Mouse (Mus musculus) ovary, adult 18-20 months (tissue): ENCODE measurements around the gene St8sia1.
"Not testable (repeated sequence)": the region's sequence is repeated elsewhere in the genome, so short reads cannot be mapped to it uniquely, and the experiment has no call there.

Experiments used
- DNase-seq: peaks from one replicate; pipeline ENCODE4 v3.0.0; 2022; ENCODE audit warnings: low spot score, mixed read lengths

Gene St8sia1

DNA sequence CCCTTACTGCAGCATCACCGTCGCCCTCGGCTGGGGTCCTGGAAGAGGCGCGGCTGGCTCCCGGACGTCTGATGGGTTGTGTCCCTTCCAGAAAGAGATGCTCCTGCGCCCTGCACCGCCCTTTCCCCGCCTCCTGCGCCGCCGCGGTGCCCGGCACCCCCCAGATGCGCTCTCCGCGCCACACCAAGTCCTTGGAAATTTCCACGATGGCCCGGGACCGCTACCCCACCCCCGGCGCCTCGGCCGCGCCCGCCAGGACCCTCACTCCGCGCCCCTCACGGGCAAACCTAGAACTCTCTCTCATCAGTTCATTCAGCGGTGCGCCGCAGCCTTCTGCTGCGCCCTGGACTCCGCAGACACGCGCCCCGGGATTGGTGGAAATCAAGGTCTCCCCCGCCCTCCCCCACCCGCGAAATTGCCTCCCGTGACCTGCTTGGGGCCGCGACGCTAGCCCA, at the start of gene St8sia1:
Gene St8sia1, minus strand, starts transcription at position 377 of the 455 bp plus-strand sequence.
- no peak for DNase-seq

- no peak for DNase-seq
Measured at GRCm38 (mm10) chr6:143012513-143013215, 48.4 kb upstream of the St8sia1 start.

- no peak for DNase-seq
Measured at GRCm38 (mm10) chr6:143008865-143009264, 44.6 kb upstream of the St8sia1 start.

GRCm38 (mm10) chr6:143005209-143005608, 41.0 kb upstream of the St8sia1 start:
- DNase-seq, result not testable (repeated sequence)

- DNase-seq, result no peak
Measured at GRCm38 (mm10) chr6:143004801-143005200, 40.5 kb upstream of the St8sia1 start.

GRCm38 (mm10) chr6:142998221-142998999, 34.2 kb upstream of the St8sia1 start:
- no peak for DNase-seq

DNA sequence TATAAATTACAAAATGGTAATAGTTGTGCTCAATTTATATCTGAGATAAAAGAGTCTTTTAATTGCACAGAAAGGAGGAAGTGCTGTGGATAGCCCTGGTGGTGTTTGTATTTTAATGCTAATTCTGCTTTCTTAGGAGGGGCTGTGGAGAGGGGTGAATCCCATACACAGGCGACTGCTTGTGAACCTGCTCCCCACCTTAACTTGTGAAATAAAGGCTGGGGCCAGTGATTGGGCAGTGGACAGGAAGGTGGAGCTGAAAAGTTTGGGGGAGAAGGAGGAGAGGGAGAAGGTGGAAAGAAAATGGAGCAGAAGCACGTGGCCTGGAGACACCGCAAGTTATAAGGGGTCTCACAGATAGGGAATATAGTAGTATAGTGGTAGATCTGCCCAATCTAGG, 32.6 kb upstream of the St8sia1 start:
- no peak for DNase-seq

DNA sequence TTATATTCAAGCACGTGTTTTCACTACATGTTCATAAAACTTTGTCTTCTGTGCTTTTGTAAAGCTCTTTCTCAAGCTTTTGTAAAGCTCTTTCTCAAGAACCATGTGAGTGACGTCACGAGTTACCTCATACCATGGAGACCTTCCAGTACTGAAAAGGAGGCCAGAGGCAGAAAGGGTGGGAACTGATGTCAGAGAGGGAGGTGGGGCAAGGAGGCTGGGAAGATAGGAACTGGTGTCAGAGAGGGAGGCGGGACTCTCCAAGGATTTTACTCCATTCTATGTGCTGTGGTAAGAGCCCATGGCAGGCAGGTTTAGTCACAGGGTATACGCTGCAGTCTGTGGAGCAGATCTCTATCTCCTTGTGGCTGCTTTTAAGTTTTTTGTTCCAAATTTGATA, 31.3 kb upstream of the St8sia1 start:
- DNase-seq, result no peak

DNA sequence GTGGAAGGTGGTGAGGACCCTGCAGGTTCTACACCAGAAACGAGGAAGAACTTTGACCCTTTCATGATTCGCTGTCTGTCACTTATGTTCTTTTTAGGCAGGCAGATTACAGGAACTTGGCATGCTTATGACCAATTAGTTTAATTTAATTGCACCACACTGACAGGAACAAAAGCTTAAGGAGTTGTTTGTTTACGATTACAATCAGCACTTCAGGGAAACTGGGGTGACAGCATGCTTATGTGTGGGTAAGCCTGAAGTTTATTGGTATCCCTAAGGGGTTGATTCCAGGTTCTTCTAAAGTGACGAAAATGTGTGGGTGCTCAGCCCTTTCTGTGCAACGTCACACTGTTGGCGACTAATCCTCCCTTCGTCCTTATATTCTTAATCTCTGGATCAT, 30.6 kb upstream of the St8sia1 start:
- DNase-seq, result no peak

DNA sequence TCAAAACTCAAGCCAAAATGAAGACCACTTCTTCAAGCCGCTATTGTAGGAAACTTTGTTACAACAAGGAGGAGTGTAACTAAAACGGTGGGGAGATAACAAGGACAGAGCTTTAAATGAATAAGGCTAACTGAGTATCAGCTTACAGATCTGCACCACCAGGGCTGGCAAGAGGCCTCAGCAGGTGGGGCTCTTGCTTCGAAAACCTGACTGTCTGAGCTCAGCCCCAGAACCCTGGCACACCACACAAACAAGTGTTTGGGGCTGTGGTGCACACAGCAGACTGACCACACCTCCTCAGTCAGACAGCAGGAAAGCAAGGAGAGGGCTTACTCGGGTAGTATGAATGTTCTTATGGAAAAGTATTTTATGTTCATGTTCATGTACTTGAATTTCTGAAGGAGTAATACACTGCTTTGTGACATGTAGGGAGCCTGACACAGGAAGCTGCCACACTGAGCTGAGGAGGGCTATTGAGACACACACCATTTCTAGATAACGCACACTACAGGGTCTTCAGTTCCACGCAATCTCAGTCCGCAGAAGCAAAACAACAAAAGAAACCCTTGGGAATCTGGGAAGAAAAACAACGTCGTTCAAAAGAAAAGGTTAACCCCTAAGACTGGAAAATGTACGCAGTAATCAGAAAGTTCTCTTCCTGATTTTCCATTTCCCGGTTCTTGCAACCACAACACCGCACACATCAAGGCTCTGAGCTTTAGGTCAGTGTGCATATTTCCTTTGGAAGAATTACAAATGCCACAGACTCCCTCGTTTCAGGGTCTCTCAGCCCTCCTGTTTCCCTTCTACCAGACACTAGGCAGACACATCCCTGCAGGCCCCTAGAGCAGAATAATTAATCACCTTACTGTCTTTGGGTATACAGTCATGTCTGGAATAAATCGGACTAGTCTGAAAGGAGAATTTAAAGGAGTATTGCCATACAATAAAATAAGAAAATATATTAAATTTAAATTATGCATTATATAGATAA, 29.8 kb upstream of the St8sia1 start:
- DNase-seq, result no peak

GRCm38 (mm10) chr6:142992971-142993370, 28.7 kb upstream of the St8sia1 start:
- no peak for DNase-seq

- DNase-seq, result no peak
Measured at GRCm38 (mm10) chr6:142992099-142992498, 27.8 kb upstream of the St8sia1 start.

DNA sequence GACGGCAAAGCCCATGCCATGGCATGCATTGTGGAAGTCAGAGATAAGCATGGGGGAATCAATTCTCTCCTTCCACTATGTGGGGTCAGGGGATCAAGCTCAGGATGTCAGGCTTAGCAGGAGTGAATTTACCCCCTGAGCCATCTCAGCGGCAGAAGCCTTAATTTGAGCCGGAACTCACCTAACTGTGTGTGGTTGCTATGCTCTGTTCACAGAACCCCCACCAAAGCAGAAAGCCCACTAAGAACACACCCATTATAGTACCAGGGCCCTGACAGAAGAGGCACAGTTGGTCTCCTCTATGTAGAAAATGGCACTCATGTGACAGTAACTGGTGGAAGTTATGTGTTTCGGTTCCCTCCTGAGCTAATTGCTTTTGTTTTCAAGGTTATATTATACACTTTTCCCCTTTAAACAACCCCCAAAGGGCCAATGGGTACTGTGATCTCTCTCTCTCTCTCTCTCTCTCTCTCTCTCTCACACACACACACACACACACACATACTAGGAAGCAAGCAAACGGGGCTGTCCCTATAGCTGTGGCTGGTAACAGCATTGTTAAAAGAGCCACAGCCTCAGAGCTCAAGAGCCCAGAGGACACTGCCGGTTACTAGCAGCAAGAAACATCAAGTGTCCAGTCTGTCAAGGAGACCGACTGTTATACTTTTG, 27.3 kb upstream of the St8sia1 start:
- DNase-seq, result no peak

DNA sequence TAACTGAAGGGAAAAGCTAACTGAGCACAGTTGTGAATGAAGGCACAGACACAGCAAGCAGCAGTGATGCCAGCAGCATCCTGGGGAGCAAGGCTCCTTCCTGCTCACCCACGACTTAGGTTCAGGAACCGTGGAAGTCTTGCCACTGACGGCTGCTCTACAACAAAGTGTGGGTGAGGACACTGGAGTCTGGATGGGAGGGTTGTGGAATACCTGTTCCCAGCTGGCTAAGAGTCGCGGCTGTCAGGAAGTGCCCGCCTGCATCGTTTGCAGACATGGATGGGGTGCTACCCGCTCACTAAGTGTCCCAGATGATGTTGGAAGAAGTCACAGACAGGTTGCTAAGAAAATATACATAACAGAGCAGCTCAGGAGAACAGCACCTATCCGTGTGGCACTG, 26.3 kb upstream of the St8sia1 start:
- DNase-seq, result no peak

DNA sequence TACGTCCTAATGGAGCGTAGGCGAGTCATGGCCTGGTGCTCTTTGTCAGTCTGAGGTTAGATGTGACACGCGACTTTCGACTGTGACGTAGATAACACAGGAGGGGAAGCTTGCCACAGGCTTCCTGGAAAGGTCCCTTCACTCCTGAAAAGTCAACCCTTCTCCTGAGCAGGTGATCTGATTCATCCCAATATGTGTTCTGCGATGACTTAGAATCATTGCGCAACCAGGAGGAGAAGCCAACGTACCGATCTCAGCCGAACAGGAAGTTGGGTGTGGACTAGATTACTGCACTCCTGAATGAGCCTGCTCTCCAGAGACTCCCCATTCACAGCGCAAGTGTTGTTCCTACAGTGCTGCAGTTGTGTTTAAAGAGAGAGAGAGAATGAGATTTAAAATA, 25.2 kb upstream of the St8sia1 start:
- no peak for DNase-seq

- no peak for DNase-seq
Measured at GRCm38 (mm10) chr6:142988753-142989152, 24.5 kb upstream of the St8sia1 start.

DNA sequence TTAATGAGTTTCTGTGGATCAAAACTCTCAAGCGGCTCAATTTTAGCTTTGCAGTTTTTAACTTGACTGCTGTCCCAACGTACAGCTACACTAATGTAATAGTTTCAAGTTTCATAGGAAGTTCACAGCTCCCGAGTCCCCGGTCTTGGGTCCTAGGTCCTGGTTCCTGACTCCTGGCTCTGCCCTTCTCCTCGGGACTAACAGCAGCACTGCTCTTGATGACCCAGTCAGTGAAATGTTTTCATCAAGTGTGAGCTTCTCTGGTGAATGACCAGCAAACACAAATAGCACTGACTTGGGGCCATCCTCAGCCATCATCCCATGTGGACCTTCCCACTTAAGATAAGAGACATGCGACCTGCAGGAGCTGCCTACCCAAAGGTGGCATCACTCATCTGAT, 24.0 kb upstream of the St8sia1 start:
- DNase-seq, result no peak

DNA sequence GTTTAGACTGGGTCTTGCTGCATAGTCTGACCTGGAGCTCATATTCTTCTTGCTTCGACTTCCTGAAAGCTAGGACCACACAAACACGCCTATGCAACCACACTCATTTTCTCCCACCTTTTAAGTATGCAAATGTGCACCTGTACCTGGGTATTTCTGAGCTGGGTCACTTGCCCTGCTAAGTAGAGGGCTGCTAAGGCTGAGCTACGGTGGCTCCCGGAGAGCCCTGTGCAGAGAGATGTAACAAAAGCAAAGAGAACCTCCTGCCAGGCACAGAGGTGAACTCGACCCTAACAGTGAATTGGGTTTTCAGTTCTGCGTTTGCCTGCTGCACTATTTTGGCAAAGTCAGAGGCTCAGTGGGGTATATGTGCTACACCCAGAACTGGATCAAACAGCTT, 23.4 kb upstream of the St8sia1 start:
- DNase-seq, result no peak

GRCm38 (mm10) chr6:142986706-142987105, 22.5 kb upstream of the St8sia1 start:
- not testable (repeated sequence) for DNase-seq

DNA sequence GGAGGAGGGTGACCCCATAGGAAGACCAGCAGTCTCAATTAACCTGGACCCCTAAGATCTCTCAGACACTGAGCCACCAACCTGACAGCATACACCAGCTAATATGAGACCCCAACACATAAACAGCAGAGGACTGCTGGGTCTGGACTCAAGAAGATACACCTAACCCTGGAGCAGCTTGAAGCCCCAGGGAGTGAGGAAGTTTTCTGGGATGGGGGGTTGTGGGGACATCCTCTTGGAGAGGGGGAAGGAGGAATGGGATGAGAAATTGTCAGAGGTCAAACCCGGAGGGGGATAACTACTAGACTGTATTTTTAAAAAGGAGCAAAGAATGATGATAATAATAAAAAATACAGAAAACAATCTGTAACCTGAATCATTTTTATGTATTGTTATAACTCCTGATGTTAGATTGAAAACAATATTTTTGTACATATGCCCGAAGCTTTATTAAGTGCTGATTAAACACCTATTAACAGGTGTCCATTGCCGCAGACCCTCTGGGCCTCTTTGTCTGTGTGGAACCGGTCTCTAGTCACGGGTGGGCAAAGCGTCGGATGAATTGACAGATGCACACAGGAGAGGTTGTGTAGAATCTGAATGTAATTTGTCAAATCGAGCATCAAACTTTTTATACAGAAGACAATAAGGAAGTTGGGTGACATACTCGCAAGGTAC, 21.4 kb upstream of the St8sia1 start:
- not testable (repeated sequence) for DNase-seq
